Mouse (Mus musculus) embryonic fibroblast, embryonic 13.5 days (primary cell): Measurements from ENCODE around the gene Sgta. TPM values are rescaled to one million over a fixed set of nuclear protein-coding genes. Genes with fewer than 3 reads are reported as not detected.
A peak's percentile ranks its signal among the peaks of the same experiment; 100 is the strongest.

Source experiments
- H3K27ac ChIP-seq: 2 replicates; pipeline ENCODE4 v1.5.1; 2012; ENCODE audit warnings: low read length, control low read depth, inconsistent platforms; ENCODE audit not compliant: insufficient read depth
- H3K4me1 ChIP-seq: 2 replicates; pipeline ENCODE4 v1.6.1; 2011; ENCODE audit warnings: low read length; ENCODE audit not compliant: control insufficient read depth, insufficient read depth
- H3K4me3 ChIP-seq: 2 replicates; pipeline ENCODE4 v1.5.1; 2011; ENCODE audit warnings: mild to moderate bottlenecking, control low read depth, low read length; ENCODE audit not compliant: insufficient read depth
- CTCF ChIP-seq: IDR thresholded peaks from 2 replicates; pipeline ENCODE4 v1.5.1; 2011; ENCODE audit warnings: mild to moderate bottlenecking, control low read depth, low read length, moderate library complexity, borderline replicate concordance; ENCODE audit not compliant: insufficient read depth
- POLR2A ChIP-seq: IDR thresholded peaks from 2 replicates; pipeline ENCODE4 v1.6.1; 2011; ENCODE audit warnings: low read depth, mild to moderate bottlenecking, control low read depth, low read length, moderate library complexity
- polyA plus RNA-seq: library from polyadenylated mRNA; stranded (reverse); fragments of >200 nt; gene quantifications from 2 replicates; pipeline ENCODE4 v1.2.4, GENCODE M21; 2011; ENCODE audit warnings: low read depth; ENCODE audit not compliant: missing spikeins, insufficient read length

The Sgta gene
- polyA plus RNA-seq, 1 experiment: 90.7 TPM

DNA sequence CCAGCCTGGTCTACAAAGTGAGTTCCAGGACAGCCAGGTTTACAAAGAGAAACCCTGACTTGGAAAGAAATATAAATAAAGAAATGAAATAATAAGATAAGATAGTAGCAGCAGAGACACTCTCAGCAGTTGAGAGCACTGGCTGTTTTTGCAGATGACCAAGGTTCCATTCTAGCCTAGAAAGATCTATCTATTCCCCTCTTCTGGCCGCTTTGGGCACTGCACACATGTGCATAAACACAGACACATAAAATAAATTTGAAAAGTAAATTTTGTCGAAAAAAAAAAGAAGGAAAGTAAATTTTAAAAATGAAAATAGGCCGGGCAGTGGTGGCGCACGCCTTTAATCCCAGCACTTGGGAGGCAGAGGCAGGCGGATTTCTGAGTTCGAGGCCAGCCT is 23.7 kb downstream of the Sgta start:
- TF ChIP-seq CTCF (no peak), POLR2A (no peak)
- H3K27ac ChIP-seq: no peak overlapping the region
- no peaks in the 10 kb centered on the region for H3K4me1 ChIP-seq
- no peak overlapping the region for H3K4me3 ChIP-seq

DNA sequence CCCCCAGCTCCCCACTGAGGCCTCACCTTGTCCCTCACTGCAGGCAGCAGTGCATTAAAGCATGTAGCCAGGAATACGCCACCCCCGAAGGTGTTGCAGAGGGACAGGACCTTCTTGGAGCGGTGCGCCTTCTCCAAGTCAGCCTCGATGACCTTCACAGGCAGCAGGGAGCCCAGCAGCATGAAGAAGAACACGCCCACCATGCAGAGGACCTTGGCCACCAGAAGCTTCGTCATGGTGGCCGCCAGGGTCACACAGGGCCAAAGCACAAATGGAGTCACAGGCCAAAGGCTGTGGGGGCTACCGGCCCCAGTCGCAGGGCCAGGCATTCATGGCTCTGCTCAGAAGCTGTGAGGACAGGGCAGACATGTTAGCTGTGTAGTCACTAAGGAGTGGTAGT is 26.4 kb downstream of the Sgta start:
- TF ChIP-seq CTCF (no peak), POLR2A (no peak)
- Histone ChIP-seq H3K4me3 (no peak overlapping the region), H3K27ac (no peak overlapping the region), H3K4me1 (no peaks in the 10 kb centered on the region)

- TF ChIP-seq POLR2A (no peak), CTCF (no peak)
- no peak overlapping the region for H3K4me3 ChIP-seq
- no peak overlapping the region for H3K27ac ChIP-seq
- peaks cover 5% of the 10 kb centered on the region; the same call in 1 of the 2 replicates for H3K4me1 ChIP-seq
Measured at GRCm38 (mm10) chr10:81029031-81029430, 30.9 kb downstream of the Sgta start.

DNA sequence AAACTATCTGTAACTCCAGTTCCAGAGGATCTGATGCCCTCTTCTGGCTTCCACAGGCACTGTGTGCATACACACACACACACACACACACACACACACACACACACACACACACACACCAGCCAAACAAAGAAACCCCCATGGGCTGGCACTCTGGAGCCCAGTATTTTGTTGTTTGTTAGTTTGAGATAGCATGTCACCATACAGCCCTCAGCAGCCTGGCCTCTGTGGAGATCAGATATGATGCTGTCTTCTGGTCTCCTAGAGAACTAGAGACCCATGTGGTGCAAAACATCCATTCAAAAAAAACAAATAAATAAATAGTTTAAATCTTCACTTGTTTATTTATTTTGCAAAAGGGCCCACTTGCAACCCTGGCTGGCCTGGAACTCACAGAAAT is 31.8 kb downstream of the Sgta start:
- TF ChIP-seq CTCF (no peak), POLR2A (no peak)
- H3K27ac ChIP-seq: no peak overlapping the region
- H3K4me1 ChIP-seq: peaks cover 5% of the 10 kb centered on the region; the same call in 1 of the 2 replicates
- H3K4me3 ChIP-seq: no peak overlapping the region

DNA sequence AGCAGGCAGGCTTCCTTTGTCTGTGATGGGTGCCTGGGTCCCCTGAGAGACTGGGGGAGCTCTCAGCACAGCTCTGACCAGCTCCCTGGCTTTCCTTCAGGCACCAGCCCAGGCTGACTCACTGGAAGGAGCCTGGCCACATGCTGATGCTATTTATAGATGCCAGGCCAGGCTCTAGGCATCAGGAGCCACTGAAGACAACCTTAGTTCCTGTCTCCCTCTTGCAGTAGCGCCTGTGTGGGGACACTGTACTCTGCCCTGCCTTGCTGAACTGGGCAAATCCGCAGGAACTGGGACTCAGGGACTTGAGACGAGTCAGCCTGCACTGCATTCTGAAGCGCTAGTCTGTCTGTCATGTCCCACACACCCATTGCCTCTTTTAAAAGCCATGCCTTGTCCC is 32.6 kb downstream of the Sgta start:
- Histone ChIP-seq H3K4me1 (peaks cover 5% of the 10 kb centered on the region; the same call in 1 of the 2 replicates), H3K27ac (peak overlapping the region; percentile 5; the same call in 1 of the 2 replicates), H3K4me3 (no peak overlapping the region)
- TF ChIP-seq CTCF (no peak), POLR2A (no peak)

GRCm38 (mm10) chr10:81026857-81027256 is 33.1 kb downstream of the Sgta start:
- TF ChIP-seq POLR2A (no peak), CTCF (no peak)
- Histone ChIP-seq H3K4me1 (peaks cover 5% of the 10 kb centered on the region; the same call in 1 of the 2 replicates), H3K27ac (no peak overlapping the region)

DNA sequence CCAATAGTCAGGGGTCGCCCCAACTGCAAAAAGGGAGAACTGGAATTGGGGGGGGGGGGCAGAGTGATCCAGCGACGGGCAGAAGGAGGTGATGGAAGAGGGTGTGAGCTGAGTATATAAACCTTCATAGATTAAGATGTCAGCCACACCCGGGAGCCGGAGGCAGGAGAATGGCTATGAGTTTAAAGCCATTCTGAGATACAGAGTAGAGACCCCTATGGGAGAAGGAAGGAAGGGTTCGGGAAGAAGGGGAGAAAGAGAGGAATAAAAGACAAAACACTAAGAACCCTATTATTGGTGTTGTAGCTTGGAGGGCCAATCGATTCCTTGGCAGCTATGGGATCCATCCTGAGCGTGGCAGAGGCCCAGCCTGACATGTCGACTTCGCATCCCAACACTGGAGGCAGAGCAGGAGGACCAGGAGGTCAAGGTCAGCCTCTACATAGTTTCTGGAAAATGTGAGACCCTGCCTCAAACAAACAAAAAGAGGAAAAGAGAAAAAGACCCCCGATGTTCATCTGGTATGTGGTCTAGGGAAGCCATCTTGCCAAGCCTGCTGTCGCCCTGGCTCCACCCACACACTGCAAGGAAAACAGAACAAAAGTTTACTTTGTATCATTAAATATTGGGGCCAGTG is 34.2 kb downstream of the Sgta start, which contains the start of gene Diras1:
TSS of gene Diras1 (minus strand) at position 24 of the 637 bp plus-strand sequence.
- Histone ChIP-seq H3K4me1 (peaks cover 5% of the 10 kb centered on the region; the same call in 1 of the 2 replicates), H3K4me3 (no peak within 1 kb of the TSS), H3K27ac (no peak within 1 kb of the TSS)
- TF ChIP-seq CTCF (no peak), POLR2A (no peak)

More at GRCm38 (mm10) chr10:81026857-81027256, 33.1 kb downstream of the Sgta start:
- H3K4me3 ChIP-seq: no peak overlapping the region

GRCm38 (mm10) chr10:81025047-81025621 is 34.8 kb downstream of the Sgta start:
- H3K4me1 ChIP-seq: peaks cover 5% of the 10 kb centered on the region; the same call in 1 of the 2 replicates
- H3K27ac ChIP-seq: no peak overlapping the region
- TF ChIP-seq POLR2A: no peak
- TF ChIP-seq CTCF: no peak
- no peak overlapping the region for H3K4me3 ChIP-seq

DNA sequence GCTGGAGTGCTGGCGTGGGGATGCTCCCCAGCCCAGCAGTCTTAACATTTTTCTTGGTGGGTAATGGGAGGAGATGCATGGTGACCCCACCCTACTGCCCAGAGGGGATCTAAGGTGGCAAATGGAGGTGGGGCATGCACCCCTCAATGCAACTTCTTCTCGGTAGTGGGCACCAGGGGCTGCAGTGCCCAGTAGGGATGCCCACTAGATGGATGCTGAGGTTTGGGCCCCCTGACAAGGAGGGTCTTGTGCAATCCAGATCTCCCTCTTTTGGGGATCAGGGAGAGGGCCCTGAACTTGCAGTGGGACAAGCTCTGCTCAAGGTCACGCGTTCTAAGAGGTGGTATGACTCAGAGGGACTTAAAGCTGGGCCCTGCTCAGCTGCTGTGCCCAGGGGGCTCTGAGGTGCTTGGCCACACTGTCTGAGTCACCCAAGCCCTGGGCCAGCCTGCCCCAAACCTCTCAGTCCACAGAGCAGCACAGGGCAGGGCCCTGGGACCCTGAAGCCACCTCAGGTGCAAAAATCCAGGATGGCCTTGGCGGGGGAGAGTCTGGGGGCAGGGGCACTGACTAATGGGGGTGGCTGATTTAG is 35.5 kb downstream of the Sgta start:
- Histone ChIP-seq H3K27ac (no peak overlapping the region), H3K4me1 (peaks cover 5% of the 10 kb centered on the region; the same call in 1 of the 2 replicates), H3K4me3 (no peak overlapping the region)
- TF ChIP-seq CTCF (no peak), POLR2A (no peak)

DNA sequence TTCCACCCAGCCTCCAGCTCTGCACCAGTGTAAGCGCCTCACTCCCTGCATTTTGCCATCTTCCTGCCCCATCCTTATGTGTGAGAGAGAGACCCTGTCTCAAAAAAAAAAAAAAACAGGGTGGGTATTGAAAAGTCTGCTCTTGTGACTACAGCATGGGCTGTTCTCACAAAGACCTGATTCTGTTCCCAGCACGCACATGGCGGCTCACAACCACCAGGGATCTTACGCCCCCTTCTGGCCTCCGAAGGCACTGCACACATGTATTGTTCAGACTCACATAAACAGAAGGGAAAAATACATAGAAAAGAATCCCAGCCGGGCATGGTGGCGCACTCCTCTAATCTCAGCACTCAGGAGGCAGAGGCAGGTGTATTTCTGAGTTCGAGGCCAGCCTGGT is 37.2 kb downstream of the Sgta start:
- no peak overlapping the region for H3K4me3 ChIP-seq
- no peak for TF ChIP-seq POLR2A
- peak; percentile 42; the same call in 1 of the 2 replicates for TF ChIP-seq CTCF
- H3K27ac ChIP-seq: no peak overlapping the region
- H3K4me1 ChIP-seq: peaks cover 4% of the 10 kb centered on the region; the same call in 1 of the 2 replicates
